Mouse (Mus musculus) embryonic facial prominence, embryonic 14.5 days (tissue): ENCODE data around the gene Fam122a. TPM values are rescaled to one million over a fixed set of nuclear protein-coding genes. Genes with fewer than 3 reads are reported as not detected.

ENCODE experiments used
- ATAC-seq: fragments of 200-750 bp; cut with Nextera tagmentation; 2 replicates; pipeline ENCODE4 v1.8.0; 2017; ENCODE audit warnings: low read depth, moderate number of reproducible peaks, moderate TSS enrichment
- DNase-seq: peaks from one replicate; pipeline ENCODE4 v3.0.0-alpha.2; 2015; ENCODE audit warnings: low spot score
- H3K27ac ChIP-seq: fragments of 300-500 bp; sonication (generic); replicated peaks from 2 replicates; pipeline ENCODE4 v1.5.1; 2014; ENCODE audit warnings: low read depth, mild to moderate bottlenecking, low read length, moderate library complexity
- H3K27me3 ChIP-seq: fragments of 300-500 bp; sonication (generic); replicated peaks from 2 replicates; pipeline ENCODE4 v1.6.1; 2014; ENCODE audit warnings: low read length; ENCODE audit not compliant: control insufficient read depth, insufficient read depth
- H3K36me3 ChIP-seq: fragments of 300-500 bp; sonication (generic); 2 replicates; pipeline ENCODE4 v1.6.1; 2014; ENCODE audit warnings: low read length, mixed read lengths; ENCODE audit not compliant: control insufficient read depth, insufficient read depth
- H3K4me1 ChIP-seq: fragments of 300-500 bp; sonication (generic); 2 replicates; pipeline ENCODE4 v1.6.1; 2014; ENCODE audit warnings: antibody characterized with exemption, low read length; ENCODE audit not compliant: control insufficient read depth, insufficient read depth
- H3K4me2 ChIP-seq: fragments of 300-500 bp; sonication (generic); 2 replicates; pipeline ENCODE4 v1.6.1; 2014; ENCODE audit warnings: low read depth, mild to moderate bottlenecking, low read length, moderate library complexity, mixed read lengths
- H3K4me3 ChIP-seq: fragments of 300-500 bp; sonication (generic); 2 replicates; pipeline ENCODE4 v1.5.1; 2014; ENCODE audit warnings: low read depth, mild to moderate bottlenecking, low read length
- H3K9ac ChIP-seq: fragments of 300-500 bp; sonication (generic); 2 replicates; pipeline ENCODE4 v1.6.1; 2014; ENCODE audit warnings: low read depth, mild to moderate bottlenecking, low read length, moderate library complexity, mixed read lengths
- H3K9me3 ChIP-seq: fragments of 300-500 bp; sonication (generic); 2 replicates; pipeline ENCODE4 v1.6.1; 2016; ENCODE audit warnings: low read length; ENCODE audit not compliant: control insufficient read depth
- WGBS: fragments of 180-500 bp; shearing (Covaris S2); extraction: QIAGEN DNeasy Blood & Tissue Kit; methylation state at CpG from one replicate; pipeline ENCODE4 v1.1.7; 2014; 5-methylcytosine and 5-hydroxymethylcytosine counted together
- polyA plus RNA-seq: library from polyadenylated mRNA; unstranded; fragments of >200 nt; fragmentation: Nextera tagmentation; extraction: Ambion mirVana; gene quantifications from 2 replicates; pipeline ENCODE4 v1.2.1, GENCODE M21; 2014

Fam122a gene
- polyA plus RNA-seq, 1 experiment from 2014 or later, result 54.0 TPM

GRCm38 (mm10) chr19:24499291-24499690, 22.1 kb upstream of the Fam122a start:
- no peak overlapping the region for H3K4me2 ChIP-seq
- no peak overlapping the region for H3K27ac ChIP-seq
- no peaks in the 10 kb centered on the region for H3K4me1 ChIP-seq
- no peak for DNase-seq
- no peaks in the 10 kb centered on the region for H3K9me3 ChIP-seq
- H3K9ac ChIP-seq, result no peak overlapping the region
- no peaks in the 10 kb centered on the region for H3K36me3 ChIP-seq
- WGBS, result 82% methylated on average over 3 of the region's 3 CpGs
- H3K4me3 ChIP-seq, result no peak overlapping the region
- H3K27me3 ChIP-seq, result no peaks in the 10 kb centered on the region
- no peak for ATAC-seq

GRCm38 (mm10) chr19:24493887-24494286, 16.7 kb upstream of the Fam122a start:
- Histone ChIP-seq H3K36me3 (no peaks in the 10 kb centered on the region), H3K27me3 (no peaks in the 10 kb centered on the region), H3K4me2 (no peak overlapping the region), H3K9me3 (no peaks in the 10 kb centered on the region), H3K9ac (no peak overlapping the region), H3K27ac (no peak overlapping the region), H3K4me3 (no peak overlapping the region), H3K4me1 (no peaks in the 10 kb centered on the region)
- WGBS, result 85% methylated on average over 4 of the region's 4 CpGs
- ATAC-seq (no peak), DNase-seq (no peak)

- Histone ChIP-seq H3K4me3 (no peak overlapping the region), H3K27ac (no peak overlapping the region), H3K4me2 (no peak overlapping the region), H3K36me3 (no peaks in the 10 kb centered on the region), H3K27me3 (no peaks in the 10 kb centered on the region), H3K4me1 (no peaks in the 10 kb centered on the region), H3K9me3 (no peaks in the 10 kb centered on the region), H3K9ac (no peak overlapping the region)
- ATAC-seq (no peak), DNase-seq (no peak)
- WGBS, result 31% methylated on average over 3 of the region's 3 CpGs
Observed at GRCm38 (mm10) chr19:24491824-24492223, 14.7 kb upstream of the Fam122a start.

- no peaks in the 10 kb centered on the region for H3K9me3 ChIP-seq
- no peak overlapping the region for H3K9ac ChIP-seq
- no peak overlapping the region for H3K4me3 ChIP-seq
- H3K27me3 ChIP-seq, result no peaks in the 10 kb centered on the region
- H3K4me1 ChIP-seq, result no peaks in the 10 kb centered on the region
- WGBS, result 64% methylated on average over 5 of the region's 5 CpGs
- no peaks in the 10 kb centered on the region for H3K36me3 ChIP-seq
- DNase-seq, result no peak
- H3K4me2 ChIP-seq, result no peak overlapping the region
- no peak overlapping the region for H3K27ac ChIP-seq
- no peak for ATAC-seq
Observed at GRCm38 (mm10) chr19:24490275-24490674, 13.1 kb upstream of the Fam122a start.

GRCm38 (mm10) chr19:24486433-24487296, 9.5 kb upstream of the Fam122a start:
- no peak overlapping the region for H3K4me2 ChIP-seq
- H3K27ac ChIP-seq, result no peak overlapping the region
- 72% methylated on average over 8 of the region's 8 CpGs for WGBS
- no peaks in the 10 kb centered on the region for H3K36me3 ChIP-seq
- no peaks in the 10 kb centered on the region for H3K9me3 ChIP-seq
- no peaks in the 10 kb centered on the region for H3K27me3 ChIP-seq
- ATAC-seq (no peak), DNase-seq (no peak)
- H3K4me1 ChIP-seq, result no peaks in the 10 kb centered on the region
- no peak overlapping the region for H3K4me3 ChIP-seq
- H3K9ac ChIP-seq, result no peak overlapping the region

GRCm38 (mm10) chr19:24484612-24485194, 7.5 kb upstream of the Fam122a start:
- no peak overlapping the region for H3K4me2 ChIP-seq
- DNase-seq, result no peak
- no peaks in the 10 kb centered on the region for H3K27me3 ChIP-seq
- no peak overlapping the region for H3K27ac ChIP-seq
- no peak; the same call in 1 of the 2 replicates for ATAC-seq
- WGBS, result 52% methylated on average over 4 of the region's 4 CpGs
- no peaks in the 10 kb centered on the region for H3K4me1 ChIP-seq
- H3K9ac ChIP-seq, result no peak overlapping the region
- H3K4me3 ChIP-seq, result no peak overlapping the region
- no peaks in the 10 kb centered on the region for H3K36me3 ChIP-seq
- no peaks in the 10 kb centered on the region for H3K9me3 ChIP-seq

- Histone ChIP-seq H3K9me3 (no peaks in the 10 kb centered on the region), H3K27me3 (no peaks in the 10 kb centered on the region), H3K9ac (no peak overlapping the region), H3K27ac (no peak overlapping the region), H3K4me2 (no peak overlapping the region), H3K36me3 (no peaks in the 10 kb centered on the region), H3K4me1 (peaks cover 3% of the 10 kb centered on the region; the same call in 1 of the 2 replicates), H3K4me3 (no peak overlapping the region)
- DNase-seq, result no peak
- ATAC-seq, result no peak
- WGBS, result 41% methylated on average over 2 of the region's 2 CpGs
Observed at GRCm38 (mm10) chr19:24480916-24481315, 3.8 kb upstream of the Fam122a start.

- WGBS, result 0% methylated on average over 11 of the region's 11 CpGs
- Histone ChIP-seq H3K9ac (peak overlapping the region; percentile 94), H3K36me3 (no peaks in the 10 kb centered on the region), H3K4me3 (peak overlapping the region; percentile 81), H3K4me1 (peaks cover 12% of the 10 kb centered on the region), H3K27ac (peak overlapping the region; percentile 92), H3K4me2 (peak overlapping the region; percentile 87), H3K27me3 (no peaks in the 10 kb centered on the region), H3K9me3 (no peaks in the 10 kb centered on the region)
- peak; percentile 40 for DNase-seq
- ATAC-seq, result no peak
Observed at GRCm38 (mm10) chr19:24476461-24476860, 695 bp downstream of the Fam122a start.
